Mouse (Mus musculus) adrenal gland, adult 18-20 months (tissue): ENCODE data around the gene Natd1. TPM values are rescaled to one million over a fixed set of nuclear protein-coding genes. Genes with fewer than 3 reads are reported as not detected.

ENCODE experiments used
- DNase-seq, 2 experiments: peaks; one replicate each; pipeline ENCODE4 v3.0.0; 2021 to 2022; ENCODE audit warnings: low spot score in 2 of 2
- long read RNA-seq, 2 experiments: library from polyadenylated mRNA; stranded (forward); transcript quantifications; one replicate each; pipeline ENCODE4 v2.0.0; 2021
- total RNA-seq, 2 experiments: library from RNA; stranded (reverse); gene quantifications; 1 replicate in 1 of 2; 2 replicates in 1 of 2; pipeline ENCODE4 v1.2.3; 2021

The Natd1 gene
- 10 to 100 TPM; 21.6 to 22.9 TPM for total RNA-seq
- long read RNA-seq, experiment 1, full-length matches to known transcripts, result 16 of 28 reads
- long read RNA-seq, experiment 1, partial matches to known transcripts, result 0 of 28 reads
- long read RNA-seq, experiment 1, other reads (novel, unspliced or antisense), result 12 of 28 reads
- long read RNA-seq, experiment 2, partial matches to known transcripts, result 0 of 9 reads
- long read RNA-seq, experiment 2, other reads (novel, unspliced or antisense), result 9 of 9 reads

DNA sequence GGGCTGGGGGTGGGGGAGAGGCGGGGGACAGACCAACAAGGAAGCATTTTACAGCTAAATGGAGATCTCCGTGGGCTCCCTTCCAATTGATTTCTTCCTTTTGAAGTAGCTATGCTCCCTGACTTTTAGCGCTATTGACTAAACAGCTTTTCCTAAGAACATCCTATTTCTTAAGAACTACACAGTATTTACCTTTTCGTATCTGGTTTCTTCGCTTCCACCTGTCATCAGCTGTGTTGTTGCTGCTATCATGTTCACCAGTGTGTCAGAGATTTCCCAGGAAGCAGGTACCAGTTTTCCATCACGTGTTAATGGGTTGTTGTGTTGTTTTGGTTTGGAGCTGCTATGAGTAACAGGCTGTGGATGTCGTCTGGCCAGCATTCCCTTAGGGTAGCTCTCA, at the start of gene Natd1:
Gene Natd1 (minus strand): TSS at position 260 of the 400 bp plus-strand sequence.
- DNase-seq, result no peak

- no peak for DNase-seq
Measured at GRCm38 (mm10) chr11:60962709-60963108, 48.2 kb upstream of the Natd1 start.

- DNase-seq, result no peak
Measured at GRCm38 (mm10) chr11:60961176-60961575, 46.6 kb upstream of the Natd1 start.

GRCm38 (mm10) chr11:60958948-60959347, 44.4 kb upstream of the Natd1 start:
- DNase-seq, result no peak

DNA sequence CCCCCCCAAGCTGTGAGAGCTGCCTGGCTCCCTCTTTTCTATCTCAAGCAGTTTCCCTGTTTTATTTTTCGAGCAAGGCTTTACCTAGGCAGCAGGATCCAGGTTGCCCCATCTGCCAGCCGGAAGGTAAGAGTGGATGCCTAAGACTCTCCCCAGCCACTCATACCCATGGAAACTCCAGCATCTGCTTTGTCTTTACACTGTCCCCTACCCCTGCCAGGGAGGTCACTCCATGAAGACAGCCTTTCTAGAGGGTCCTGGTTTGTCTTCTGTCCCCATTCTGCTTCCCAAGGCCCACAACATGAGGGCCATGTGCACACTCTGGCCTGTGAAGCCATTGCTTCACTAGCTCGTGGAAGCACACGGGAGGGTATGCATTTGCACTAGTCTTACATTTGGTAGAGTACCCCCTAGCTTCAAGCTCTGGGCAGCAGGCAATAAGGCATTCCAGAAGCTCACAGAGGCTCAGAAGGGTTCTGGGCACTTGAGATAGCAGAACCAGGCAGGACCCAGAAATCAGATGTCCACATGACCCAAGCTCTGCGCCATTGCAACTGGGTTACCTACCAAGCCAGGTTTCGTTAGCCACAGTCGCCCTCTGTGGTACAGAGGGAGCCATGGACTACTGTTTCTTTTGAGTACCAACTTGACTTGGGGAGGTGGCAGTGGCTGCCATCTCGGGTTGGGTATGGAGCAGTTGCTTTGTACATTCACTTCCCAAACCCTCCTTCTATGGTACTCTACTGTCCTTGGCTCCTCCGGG, 41.3 kb upstream of the Natd1 start:
- DNase-seq, result no peak

GRCm38 (mm10) chr11:60954255-60955104, 39.9 kb upstream of the Natd1 start:
- no peak for DNase-seq

- peak; percentile 73 to 81 for DNase-seq
Measured at GRCm38 (mm10) chr11:60953803-60954202, 39.3 kb upstream of the Natd1 start.

- no peak for DNase-seq
Measured at GRCm38 (mm10) chr11:60952986-60953385, 38.4 kb upstream of the Natd1 start.

DNA sequence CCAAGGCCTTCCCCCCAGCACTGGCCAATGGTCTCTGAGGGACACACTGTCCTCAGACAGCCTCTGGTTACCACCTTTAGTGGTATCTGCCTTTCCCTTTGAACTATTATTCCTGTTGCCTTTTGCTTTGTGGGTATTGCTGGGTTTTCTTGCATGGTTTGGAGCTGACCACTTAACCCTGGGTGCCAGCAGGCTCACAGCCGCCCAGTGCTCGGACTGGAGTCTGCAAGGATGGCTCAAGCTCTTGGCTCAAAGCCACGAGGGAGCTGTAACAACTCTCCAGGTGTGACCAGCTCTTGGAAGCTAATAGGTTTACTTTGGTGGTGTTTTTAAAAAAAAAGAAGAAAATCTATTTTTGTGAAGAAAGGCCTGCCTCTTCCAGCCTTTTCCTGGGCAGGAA, 37.8 kb upstream of the Natd1 start:
- DNase-seq, result no peak

- DNase-seq, result no peak
Measured at GRCm38 (mm10) chr11:60951896-60952295, 37.3 kb upstream of the Natd1 start.

GRCm38 (mm10) chr11:60945003-60945402, 30.5 kb upstream of the Natd1 start:
- no peak for DNase-seq

GRCm38 (mm10) chr11:60942263-60943015, 27.9 kb upstream of the Natd1 start:
- DNase-seq, result no peak

GRCm38 (mm10) chr11:60941370-60941769, 26.8 kb upstream of the Natd1 start:
- no peak for DNase-seq

DNA sequence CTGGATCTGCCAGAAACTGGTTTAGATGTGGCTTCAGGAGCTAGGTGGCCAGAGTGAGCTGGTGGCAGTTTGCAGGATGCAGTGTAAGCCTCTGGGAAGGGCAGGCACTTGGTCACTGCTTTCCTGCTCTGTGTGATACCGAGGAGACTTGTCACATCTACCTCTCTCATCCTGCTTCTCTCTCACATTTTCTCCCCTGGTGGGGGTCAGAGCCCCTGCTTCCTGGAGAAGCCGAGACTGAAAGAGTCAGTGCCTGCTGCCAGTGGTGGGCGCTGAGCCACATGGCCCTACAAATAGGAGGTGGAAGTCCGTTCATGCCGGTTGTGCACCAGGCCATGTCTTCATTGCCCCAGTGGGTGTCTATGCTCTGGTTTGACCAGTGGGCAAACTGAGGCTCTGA, 26.0 kb upstream of the Natd1 start:
- no peak for DNase-seq

DNA sequence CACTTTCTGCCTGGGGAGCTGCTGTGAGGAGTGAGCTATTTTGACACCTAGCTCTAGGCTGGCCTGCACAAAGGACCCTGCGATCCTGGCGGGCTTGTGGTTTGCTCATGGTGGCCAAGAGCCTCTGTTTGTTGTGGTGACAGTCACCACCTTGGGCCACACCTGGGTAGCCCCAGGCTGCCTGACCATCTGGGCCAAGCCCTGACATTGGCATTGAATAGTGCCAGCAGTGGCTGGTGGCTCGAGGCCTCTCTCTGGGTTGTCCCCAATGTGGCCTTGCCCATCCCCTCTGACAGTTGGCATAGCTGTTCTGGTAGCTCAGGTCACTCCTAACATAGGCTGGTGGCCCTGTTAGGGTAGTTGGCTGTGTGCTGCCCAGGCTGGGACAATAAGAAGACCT, 24.9 kb upstream of the Natd1 start:
- DNase-seq, result no peak

DNA sequence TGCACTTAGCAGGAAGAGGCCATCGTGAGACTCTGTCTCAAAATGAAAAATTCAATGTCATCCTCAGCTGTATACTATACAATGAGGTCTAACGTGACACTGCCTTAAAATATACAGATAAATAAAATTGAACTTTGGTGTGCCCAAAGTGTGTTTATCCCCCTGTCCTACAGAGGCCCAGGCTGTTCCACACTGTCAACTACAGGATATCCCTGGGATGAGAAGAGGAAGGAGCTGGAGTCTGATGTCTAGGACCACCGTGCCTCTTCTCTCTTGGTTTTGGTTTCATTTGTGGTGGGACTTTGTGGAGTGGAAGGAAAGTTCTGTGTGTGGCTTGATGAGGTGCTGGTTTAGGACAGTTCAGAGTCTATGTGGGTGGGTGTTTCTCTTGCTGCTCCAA, 23.1 kb upstream of the Natd1 start:
- no peak for DNase-seq

DNA sequence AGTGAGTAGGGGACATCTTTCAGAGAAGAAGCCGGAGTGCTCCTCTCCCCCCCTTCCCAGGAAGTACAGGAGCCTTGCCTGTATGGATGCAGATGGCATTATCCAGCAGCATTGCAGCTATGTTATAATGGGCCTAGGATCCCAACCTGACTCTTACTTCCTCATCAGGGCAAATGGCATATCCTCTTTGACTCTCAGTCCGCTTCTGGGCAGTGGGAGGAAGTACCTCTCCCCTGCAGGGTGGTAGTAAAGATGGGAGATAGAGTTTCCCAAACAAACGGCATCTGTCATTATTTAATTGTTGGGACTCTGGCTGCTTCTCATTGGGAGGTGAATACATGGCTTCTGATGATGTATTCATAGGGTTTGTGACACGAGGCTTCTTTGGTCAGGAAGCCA, 21.4 kb upstream of the Natd1 start:
- DNase-seq, result no peak

DNA sequence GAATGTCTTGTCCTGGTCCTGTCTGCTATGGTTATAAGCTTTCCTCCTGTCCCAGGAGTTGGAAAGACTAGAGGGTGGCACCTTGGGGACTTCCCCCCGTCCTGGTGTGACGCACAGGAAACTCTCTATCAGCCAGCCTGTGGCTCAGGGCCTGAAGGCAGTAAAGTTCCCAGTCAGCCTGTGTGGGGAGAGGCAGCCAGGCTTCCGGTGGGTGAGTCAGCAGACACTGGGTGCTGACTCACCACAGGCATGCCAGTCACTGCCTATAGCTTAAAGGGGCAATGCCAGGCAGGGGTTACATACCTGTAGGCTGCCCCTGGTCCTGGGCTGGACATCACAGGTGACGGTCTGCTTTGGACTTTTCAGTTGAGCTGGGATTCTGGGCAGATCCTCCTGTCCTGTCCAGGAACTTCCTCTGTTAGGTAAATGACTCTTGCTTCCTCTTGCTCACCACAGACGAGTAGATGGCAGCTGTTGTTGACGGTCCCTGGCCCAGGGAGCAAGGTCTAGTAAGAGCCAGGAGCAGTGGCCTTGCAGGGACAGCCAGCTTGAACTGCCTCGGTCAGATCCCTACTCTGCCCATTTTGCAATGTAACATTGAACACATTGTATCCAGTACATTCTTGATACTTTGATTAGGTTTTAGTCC, 20.9 kb upstream of the Natd1 start:
- peak; percentile 62 to 75 for DNase-seq

- no peak for DNase-seq
Measured at GRCm38 (mm10) chr11:60934795-60935194, 20.2 kb upstream of the Natd1 start.

DNA sequence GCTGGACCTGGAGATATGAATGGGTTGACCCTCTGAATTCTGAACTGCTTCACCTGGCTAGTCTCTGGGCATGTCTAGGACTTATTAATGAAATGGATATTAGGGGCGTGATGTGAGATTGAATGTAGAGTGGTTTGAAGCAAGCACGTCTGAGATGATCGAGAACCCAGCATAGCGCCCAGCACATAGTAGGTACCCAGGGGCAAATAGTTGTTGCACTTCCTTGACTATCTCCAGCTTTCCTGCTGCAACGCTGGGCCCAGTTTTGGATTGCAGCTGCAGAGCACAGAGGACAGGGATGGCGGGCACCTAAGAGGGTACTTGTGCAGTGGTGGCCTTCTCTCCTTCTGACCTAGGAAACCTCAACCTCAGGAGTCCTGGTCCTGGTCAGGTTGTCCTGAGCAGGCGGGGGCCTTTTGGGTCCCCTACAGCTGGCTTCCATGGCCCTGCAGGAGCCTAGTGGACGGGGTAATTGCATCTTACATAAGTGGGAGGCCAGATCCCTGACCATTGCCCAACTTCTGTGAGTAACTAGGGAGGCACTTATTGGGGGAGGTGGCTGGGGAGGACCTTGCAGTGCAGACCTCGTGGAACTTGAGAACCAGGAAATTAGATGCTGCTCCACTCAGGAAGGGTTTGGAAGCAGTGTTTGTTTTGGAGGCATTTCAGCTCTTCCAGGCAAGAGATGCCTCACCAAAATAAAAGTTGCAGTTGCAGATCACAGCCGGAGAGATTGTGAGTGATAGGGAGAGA, 18.8 kb upstream of the Natd1 start:
- DNase-seq, result no peak
